ENCODE assay signal across 26 mouse cellular contexts in genomic region chr19:28806276-28806675, GRCm38 (mm10).
"Had no signal": no experiment of that assay in that cellular context is flagged by ENCODE, and none has a peak within 500 bp of the region (broad histone marks: within the 10 kb centered on the region; RNA-seq: fewer than 3 reads in every experiment).

No protein-coding gene starts in this region.

- H3K9me3 ChIP-seq: heart, embryonic 12.5 days; hindbrain, embryonic 13.5 days; hindbrain, embryonic 15.5 days; kidney, embryonic 15.5 days; limb, embryonic 10.5 days; limb, embryonic 12.5 days; liver, embryonic 13.5 days; liver, embryonic 15.5 days had no signal

- H3K27ac ChIP-seq: hindbrain, embryonic 13.5 days; hindbrain, embryonic 15.5 days; hindbrain, postnatal 0 days; kidney, embryonic 15.5 days; layer of hippocampus, adult 2 months; left cerebral cortex, adult 2 months; limb, embryonic 10.5 days; limb, embryonic 12.5 days; liver, embryonic 13.5 days; liver, embryonic 15.5 days had no signal

- ATAC-seq: hindbrain, postnatal 0 days; intestine, embryonic 16.5 days; liver, postnatal 0 days had no signal

- H3K9ac ChIP-seq: heart, embryonic 12.5 days; hindbrain, embryonic 13.5 days; hindbrain, embryonic 15.5 days; kidney, embryonic 15.5 days; limb, embryonic 12.5 days; liver, embryonic 13.5 days; liver, embryonic 15.5 days; liver, postnatal 0 days had no signal

- H3K27me3 ChIP-seq: heart, embryonic 12.5 days; hindbrain, embryonic 13.5 days; hindbrain, embryonic 15.5 days; kidney, embryonic 15.5 days; limb, embryonic 12.5 days; liver, embryonic 13.5 days; liver, embryonic 15.5 days had no signal

- H3K4me1 ChIP-seq: heart, embryonic 12.5 days; hindbrain, embryonic 13.5 days; hindbrain, embryonic 15.5 days; kidney, embryonic 15.5 days; limb, embryonic 10.5 days; limb, embryonic 12.5 days; liver, embryonic 13.5 days; liver, embryonic 15.5 days had no signal

- H3K4me3 ChIP-seq: heart, embryonic 12.5 days; hindbrain, embryonic 13.5 days; hindbrain, embryonic 15.5 days; kidney, embryonic 15.5 days; layer of hippocampus, adult 2 months; left cerebral cortex, adult 2 months; limb, embryonic 10.5 days; limb, embryonic 12.5 days; liver, embryonic 13.5 days; liver, embryonic 15.5 days had no signal

- H3K4me2 ChIP-seq: heart, embryonic 12.5 days; hindbrain, embryonic 13.5 days; hindbrain, embryonic 15.5 days; kidney, embryonic 15.5 days; limb, embryonic 12.5 days; liver, embryonic 11.5 days; liver, embryonic 13.5 days; liver, embryonic 15.5 days had no signal

- H3K36me3 ChIP-seq: heart, embryonic 12.5 days; hindbrain, embryonic 13.5 days; hindbrain, embryonic 15.5 days; kidney, embryonic 15.5 days; limb, embryonic 10.5 days; limb, embryonic 12.5 days; liver, embryonic 13.5 days; liver, embryonic 15.5 days had no signal

- DNase-seq: gastrocnemius, postnatal 14 days; gastrocnemius, postnatal 36 days; heart, adult 18-20 months; heart, postnatal 10 days; heart, postnatal 36 days; kidney, adult 11 months; kidney, adult 2 months; kidney, adult 9 months; kidney, postnatal 10 days; kidney, postnatal 25 days; kidney, postnatal 4 days; liver; liver, embryonic 13.5 days; liver, postnatal 0 days had no signal
